Mouse (Mus musculus) gastrocnemius, postnatal 4 days (tissue): ENCODE data around the gene Ptpre. TPM values are rescaled to one million over a fixed set of nuclear protein-coding genes. Genes with fewer than 3 reads are reported as not detected.

Experiments used
- DNase-seq, 2 experiments: peaks; one replicate each; pipeline ENCODE4 v3.0.0; 2021 to 2022; ENCODE audit warnings: low spot score in 2 of 2, mixed read lengths in 2 of 2
- total RNA-seq, 2 experiments: library from RNA; stranded (reverse); gene quantifications; 2 replicates each; pipeline ENCODE4 v1.2.3; 2021

The Ptpre gene
- total RNA-seq, 2 experiments from 2014 or later, result 9.2 to 10.3 TPM

DNA sequence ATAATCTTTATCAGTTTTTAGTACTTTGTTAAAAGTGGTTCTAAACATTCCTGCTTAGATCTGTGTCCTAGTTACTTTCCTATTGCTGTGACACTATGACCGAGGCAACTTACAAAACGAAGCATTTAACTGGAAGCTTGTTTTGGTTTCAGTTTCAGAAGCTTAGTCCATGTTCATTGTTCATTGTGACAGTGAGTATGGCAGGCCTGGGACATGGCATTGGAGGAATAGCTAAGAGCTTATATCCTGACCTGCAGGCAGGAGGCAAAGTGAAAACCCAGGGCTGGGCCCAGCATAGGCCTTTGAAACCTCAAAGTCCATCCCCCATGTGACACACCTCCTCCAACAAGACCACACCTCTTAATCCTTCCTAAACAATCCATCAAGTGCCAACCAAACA lies 8.2 kb upstream of the Ptpre start:
- DNase-seq, result no peak

DNA sequence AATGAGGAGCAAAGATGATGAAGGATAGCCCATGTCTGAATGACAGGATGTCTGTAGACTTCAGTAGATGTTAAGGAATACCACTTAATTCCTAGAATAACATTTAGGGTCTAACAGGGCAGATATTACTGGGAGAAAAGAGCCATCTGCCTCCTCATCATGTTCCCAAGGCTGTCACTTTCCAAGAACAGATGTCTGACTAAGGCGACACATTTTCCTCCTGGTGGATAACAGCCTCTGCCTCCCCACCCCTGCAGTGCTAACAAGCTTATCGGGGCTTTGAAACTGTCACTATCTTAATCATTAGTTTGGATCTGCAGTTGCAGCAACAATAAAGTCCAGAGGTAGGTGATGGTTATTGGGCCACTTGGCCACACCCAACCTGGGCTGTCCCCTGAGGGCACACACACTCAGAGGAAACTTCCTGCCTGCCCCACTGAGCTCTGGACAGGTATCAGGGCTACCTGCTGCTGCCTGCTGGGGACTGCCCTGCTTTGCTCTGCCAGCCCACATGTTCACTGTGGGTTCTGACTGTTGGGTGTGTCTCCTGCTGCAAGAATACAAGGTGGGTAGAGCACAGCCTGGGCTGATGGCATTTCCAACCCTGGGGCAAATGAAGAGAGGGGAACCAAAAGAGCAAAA lies 2.6 kb upstream of the Ptpre start:
- DNase-seq, result no peak

DNA sequence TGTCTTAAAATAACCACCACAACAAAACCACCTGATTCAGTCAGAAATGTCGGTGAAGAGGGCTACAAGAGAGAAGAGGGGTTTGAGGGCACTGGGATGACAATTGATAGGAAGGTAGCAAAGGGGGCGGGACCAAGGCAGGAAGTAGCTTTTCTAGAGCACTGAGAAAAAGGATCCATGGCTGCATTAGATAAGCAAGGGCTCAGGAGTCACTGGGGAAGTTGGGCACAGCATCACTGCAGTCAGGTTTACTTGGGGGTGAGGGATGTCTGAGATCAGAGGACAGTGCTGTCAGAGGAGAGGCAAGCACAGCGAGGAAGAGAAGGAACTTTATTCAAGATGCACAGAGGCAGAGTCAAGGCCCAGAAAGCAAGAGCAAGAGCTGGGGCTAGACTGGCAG lies 1.4 kb upstream of the Ptpre start:
- no peak for DNase-seq

DNA sequence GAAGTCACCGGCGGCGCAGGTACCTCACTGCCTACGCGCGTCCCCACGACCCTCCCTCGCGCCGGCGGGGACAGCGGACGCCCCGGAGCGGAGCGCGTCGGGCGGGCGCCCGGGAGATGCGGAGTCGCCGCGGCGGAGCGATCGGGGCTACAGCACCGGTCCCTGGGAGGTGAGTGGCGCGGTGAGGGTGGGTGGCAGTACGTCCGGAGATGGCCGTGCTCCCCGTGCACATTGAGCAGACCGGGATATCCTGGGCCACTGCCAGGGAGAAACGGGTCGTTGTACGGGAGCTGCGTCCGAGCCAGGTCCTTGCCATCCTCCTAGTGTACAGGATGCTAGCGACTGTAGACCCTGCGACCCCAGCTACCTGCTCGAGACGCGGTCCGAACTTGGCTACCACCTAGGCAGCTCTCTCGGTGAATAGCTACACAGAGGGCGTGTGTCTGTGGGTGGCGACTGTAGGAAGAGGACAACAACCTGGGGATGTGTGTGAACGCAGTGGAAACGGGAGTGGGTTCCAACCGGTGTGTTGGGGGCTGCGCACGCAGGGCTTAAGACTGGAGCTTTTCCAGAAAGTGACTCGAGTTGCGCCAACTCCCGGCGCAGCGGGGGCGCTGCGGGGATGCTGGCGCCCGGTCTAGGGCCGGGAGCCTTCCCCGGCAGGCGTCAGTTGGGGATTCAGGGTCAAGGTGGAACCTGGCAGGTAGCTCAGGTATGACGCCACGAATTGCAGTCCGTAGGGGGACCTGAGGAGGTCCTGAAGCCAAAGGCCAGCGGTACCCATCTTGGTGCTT lies 864 bp downstream of the Ptpre start:
- peak in 1 of 2 experiments; percentile 55 for DNase-seq

DNA sequence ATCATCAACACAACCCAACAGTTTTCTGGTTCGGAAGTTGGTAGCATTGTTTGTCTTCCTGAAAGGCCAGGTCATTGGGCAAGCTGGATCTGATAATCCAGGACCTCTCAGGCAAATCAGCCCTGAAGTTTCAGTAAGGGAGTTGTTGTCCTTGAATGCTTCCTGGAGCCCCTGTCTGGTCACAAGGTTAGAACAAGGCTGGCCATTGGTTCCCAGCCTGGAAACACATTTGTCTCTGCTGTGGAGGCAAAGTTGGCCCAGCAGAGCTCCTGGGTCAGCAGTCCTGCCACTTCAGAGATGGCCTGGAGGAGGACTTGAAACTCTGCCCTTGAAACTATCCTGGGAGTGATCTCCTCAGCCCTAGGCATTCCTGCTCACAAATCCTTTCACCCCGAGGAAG lies 2.1 kb downstream of the Ptpre start:
- no peak for DNase-seq

DNA sequence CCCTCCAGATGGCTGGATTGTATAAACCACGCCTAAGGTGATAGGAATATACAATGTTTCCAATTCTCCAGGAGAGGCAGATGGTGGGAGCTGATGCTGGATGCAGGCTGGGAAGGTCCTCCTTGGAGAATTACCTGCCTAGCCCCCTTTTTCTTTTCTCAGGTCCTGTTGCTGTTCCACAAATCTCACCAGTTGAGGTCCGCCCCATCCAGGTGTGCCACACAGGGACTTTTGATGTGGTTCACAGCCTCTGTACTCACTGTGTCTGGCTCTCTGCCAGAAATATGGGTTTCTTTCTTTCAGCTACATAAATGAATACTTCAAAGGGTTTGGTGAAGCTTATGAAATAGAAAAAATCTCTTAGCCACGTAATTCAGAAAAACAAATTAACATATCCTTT lies 5.0 kb downstream of the Ptpre start:
- DNase-seq, result no peak

DNA sequence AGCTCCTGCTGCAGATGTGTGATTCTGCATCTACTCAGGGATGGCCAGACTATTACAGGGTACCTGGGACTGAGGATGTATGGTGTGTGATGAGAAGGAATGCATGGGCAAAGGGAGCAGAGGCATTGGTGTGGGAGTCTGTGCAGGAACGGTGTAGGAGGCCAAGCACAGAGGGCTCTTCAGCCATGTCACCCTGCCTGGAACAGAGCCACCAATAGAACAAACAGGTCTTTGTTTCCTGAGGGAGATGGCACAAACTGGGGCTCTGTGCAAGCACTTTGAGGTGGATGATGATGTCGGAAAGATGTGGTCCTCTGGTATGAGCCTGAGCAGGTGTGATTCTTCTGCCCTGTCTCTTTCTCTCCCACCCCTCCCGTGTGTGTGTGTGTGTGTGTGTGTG lies 5.8 kb downstream of the Ptpre start:
- DNase-seq, result no peak

DNA sequence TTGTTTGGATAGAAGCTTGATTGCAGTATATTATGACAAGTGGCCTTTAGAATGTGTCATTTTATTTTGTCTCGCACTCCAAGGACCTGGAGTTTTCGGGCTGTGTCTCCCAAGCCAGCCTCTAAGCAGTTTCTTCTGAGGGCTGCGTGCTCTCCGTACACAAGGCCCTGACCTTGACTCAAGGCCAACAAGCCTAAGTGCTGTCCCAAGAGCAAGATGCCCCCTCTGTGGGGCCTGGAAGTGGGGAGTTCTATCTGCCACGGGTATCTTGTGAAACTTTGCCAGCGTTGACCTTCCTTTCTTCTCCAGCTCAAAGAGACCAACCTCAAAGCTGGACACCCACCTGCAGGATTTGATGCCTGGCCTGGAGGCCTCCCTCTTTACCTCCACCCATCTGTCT lies 7.0 kb downstream of the Ptpre start:
- DNase-seq, result no peak

DNA sequence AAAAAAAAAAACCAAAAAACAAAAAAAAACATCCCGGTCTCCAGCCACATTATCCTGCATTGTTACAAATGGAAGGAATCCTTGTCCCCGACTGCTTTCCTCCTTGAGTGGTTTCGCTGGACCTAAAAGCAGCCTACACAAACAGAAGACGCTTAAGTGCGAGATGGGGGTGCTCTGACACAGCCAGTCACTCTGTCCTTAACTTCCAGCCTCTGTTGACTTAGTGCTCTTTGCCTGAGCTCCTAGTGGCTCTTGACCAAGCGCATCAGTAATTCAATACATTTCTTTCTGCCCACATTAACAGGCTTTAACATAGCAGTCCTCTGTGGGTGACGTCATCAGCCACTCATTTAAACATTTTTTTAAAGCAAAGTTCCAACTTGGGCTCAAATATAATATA lies 8.7 kb downstream of the Ptpre start:
- DNase-seq, result no peak

DNA sequence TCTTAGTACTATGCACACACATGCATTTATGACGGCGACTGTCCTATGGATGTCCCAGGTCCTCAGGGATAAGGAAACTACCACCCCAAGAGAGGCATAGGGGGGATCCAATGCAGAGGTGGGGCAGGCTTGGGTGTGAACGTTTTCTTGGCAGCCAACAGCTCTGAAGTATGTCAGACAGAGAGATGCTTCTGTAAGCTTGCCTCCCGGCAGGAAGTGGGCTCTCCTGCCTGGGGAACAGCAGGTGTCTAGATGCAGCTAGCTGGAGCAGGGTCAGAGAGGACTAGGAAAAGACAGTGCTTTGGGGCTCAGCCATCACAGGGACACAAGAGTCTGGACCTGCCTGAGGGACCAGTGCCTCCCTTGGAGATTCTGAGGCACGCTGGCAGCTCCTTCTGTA lies 9.2 kb downstream of the Ptpre start:
- no peak for DNase-seq

DNA sequence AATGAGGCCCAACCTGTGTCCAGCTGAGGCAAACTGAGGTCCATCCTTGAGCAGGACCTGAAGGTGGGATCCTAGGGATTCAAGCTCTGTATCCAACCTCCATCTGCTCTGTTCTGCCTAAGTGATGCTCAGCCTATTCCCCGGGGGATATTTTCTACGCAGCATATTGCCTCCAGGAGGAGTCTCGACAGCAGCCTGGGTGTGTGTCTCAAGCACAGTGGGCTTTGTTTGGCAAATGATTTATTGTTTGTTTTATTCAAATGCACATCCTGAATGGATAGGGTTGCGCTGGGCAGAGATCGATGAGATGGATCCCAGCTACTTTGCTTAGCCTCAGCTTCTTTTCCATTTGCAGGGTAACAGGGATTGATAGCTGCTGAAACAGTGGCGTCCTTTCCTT lies 11.2 kb downstream of the Ptpre start:
- no peak for DNase-seq

DNA sequence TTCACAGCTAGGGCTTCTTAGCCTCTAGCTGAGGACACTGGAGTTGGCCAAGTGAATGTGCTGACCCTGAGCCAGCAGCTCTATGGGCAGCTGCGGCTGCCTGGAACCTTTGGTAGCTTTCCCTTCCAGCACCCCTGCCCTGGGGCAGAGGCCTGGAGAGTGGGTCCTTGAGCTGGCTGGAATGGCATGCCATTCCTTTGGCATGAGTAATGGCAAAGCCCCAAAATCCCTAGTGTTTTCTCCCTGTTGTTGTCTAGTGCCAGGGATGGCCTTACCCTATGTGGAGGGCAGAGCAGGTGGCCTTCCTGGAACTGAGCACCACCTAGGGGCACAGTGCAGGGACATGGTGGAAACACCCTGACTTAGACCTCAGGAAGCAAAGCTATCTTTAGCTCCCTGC lies 14.3 kb downstream of the Ptpre start:
- peak; percentile 29 to 59 for DNase-seq

DNA sequence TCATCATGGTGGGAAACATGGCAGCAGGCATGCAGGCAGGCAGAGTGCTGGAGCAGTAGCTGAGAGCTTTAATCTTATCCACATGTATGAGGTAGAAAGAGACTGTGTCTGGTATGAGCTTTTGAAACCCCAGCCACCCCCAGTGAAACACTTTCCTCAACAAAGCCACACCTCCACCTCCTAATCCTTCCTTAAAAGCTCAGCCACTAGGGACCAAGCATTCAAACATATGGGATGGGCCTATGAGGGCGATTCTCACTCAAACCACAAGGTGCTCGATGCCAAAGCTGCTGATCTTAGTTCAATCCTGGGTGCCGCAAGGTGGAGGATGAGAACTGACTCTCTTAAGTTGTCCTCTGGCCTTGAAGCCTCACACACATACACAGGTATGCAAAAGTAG lies 16.3 kb downstream of the Ptpre start:
- no peak for DNase-seq

DNA sequence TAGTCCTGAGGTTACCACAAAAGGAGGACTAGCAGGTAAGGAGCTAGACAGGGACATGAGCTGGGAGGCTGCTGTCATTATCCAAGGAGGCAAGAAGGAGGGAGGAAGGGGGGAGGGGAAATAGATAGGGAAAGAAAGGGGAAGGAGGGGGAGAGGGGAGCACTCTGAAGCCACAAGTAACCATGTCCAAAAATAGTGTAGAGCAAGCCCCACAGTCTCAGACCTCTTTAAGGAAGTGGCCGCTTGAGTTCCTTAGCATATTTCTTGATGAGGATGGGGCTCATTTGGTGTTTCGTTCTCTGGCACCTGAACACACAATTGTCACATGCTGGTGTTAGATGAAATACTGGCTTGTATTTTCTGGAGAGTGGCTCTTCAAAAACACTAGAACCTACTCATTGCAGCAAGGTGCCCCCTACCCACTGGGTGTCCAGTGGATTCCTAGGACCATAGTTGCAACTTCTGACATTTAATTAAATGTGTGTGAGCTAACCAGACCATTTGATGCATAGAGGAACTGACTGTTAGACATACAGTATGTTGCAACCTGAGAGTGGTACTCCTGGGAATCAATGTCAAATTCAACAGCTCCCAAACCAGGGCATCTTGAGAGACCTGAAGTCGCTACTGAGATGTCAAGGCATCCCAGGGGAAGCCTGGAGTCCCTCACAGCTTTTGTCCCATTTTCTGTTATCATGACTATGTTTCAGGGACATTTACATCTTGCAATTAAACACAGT lies 19.6 kb downstream of the Ptpre start:
- no peak for DNase-seq

DNA sequence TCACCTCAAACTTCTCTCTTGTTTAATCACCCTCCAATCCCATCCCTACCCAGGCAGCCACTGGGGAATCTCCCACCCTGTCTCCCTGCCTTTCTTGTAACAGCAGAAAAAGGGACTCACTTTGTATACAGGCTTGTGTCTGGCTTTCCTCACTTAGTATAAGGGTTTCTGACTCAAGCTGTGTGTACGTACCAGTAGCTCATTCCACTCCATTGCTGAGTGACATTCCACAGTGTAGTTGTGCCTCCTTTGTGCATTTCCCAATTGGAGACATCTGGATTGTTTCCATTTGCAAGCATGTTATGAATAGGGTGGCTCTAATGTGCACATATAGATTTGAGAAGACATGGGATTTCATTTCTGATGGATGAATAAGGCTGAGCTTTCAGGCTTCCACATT lies 23.0 kb downstream of the Ptpre start:
- DNase-seq, result no peak

DNA sequence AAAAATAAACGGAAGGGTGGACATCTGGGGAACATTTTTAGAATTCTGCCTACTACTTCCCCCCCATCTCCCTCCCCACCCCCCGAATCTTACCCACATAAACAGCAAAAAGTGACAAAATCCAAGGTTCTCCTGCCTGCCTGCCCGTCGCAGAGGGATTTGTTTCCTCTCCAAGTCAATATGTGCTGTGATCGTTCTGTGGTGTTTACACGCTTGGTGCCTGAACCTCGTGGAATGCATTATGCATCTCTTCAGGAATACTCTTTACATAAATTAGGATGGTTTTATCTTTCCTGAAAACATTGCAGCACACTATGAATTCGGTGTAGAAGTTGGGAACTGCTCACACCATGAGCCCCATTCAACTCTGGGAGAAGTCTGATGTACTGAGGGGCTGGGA lies 26.7 kb downstream of the Ptpre start:
- no peak for DNase-seq

DNA sequence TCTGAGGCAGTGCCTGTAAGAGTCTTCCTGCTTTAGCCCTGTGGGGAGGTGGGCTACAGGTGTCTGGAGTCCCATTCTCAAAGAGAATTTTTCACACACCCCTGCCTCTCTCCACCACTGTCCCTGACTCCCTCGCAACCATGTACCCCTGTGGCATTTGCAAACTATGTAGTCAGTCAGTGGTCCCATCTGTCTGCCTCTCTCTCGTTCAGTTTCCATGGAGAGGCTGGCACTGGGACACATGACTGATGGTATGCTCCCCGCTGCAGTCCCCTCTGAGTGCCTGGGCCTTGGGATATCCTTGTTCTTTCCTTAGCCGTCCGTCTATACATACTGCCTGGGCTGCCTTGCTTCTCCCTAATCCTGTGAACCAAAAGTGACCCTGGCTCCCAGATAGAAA lies 28.7 kb downstream of the Ptpre start:
- DNase-seq, result no peak

DNA sequence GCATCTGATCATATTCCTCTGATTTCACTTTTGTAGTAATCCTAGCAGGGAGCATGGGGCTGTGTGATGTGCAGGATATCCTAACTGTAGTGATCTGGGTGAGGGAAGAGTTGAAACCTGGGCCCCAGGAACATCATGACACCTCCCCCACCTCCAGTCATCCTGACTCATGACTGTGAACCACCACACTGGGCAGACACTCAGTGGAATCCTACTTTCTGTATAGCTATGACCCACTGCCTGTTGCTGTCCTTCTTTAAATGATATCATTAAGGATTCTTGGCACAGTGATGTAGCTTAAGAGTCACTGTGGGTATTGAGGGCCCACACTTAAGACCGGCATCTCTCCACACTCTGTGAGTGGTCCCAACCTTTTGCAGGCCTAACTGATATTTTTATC lies 30.3 kb downstream of the Ptpre start:
- no peak for DNase-seq

DNA sequence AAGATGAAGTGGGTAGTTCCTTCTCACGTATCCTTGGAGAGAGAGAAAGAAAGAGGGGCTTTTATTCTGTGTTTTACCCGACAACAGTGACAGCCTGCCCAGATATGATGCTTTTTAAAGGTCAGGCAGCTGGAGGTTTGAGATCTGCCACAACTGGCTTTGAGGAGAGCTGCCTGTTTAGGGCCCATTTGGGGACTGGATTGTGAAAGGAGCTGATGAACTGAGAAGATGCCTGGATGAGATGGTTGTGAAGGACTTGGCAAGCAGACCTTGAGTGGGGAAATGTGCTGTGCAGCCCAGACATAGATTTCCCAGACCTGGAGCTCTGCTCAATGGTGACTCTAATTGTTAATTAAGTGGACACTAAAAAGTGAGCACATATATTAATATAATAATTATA lies 31.3 kb downstream of the Ptpre start:
- DNase-seq, result no peak

DNA sequence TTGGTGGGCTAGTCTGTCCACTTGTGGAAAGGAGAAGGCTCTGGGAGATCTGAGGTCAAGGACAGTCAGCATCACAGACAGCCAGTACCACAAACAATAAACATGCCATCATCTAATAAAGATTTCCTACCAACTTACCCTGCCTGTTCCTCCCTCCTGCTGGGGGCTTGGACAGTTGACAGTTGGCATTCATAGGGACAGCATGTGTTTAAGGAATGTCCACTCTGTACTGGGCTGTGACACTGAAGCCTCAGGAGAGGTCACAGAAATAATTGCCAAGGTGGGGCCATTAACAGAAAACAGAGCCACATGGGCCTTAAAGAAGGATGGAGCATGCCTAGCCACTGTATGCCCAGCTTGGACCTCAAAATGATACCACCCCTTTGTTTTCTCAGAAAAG lies 34.1 kb downstream of the Ptpre start:
- DNase-seq, result no peak

DNA sequence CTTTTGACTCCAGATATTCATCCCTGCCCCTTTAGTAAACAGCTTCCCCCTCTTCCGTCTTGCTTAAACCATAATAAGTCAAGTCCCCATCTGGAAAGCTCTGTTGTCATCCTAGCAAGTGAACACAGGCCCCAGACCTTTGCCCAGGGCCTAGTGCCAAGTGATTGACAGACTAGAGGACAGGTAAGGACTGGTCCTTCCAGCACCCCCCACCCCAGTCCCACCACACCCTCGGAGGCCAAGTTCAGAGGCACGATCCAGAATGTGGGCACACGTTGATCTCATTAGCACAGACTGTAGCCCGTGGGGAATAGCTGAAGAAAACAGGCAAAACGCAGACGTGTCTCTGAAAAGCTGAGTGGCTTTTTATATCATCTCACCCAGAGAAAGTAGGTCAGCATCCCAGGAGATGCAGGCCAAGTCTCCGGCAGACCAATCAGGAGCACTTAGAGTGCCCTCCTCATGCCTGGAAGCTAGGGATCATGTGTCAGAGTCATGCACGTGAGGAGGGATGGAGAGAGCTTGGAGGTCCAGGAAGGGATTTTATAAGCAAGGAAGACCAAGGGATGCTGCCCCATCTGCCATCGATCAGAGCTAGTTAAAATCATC lies 34.8 kb downstream of the Ptpre start:
- no peak for DNase-seq
